Mouse (Mus musculus): Measurements from ENCODE around the gene Pdhb. TPM values are rescaled to one million over a fixed set of nuclear protein-coding genes. Genes with fewer than 3 reads are reported as not detected.
"Not testable (repeated sequence)": the region's sequence is repeated elsewhere in the genome, so short reads cannot be mapped to it uniquely, and the experiment has no call there.

The Pdhb gene
- polyA plus RNA-seq, 2 experiments, result 152 to 175 TPM

DNA sequence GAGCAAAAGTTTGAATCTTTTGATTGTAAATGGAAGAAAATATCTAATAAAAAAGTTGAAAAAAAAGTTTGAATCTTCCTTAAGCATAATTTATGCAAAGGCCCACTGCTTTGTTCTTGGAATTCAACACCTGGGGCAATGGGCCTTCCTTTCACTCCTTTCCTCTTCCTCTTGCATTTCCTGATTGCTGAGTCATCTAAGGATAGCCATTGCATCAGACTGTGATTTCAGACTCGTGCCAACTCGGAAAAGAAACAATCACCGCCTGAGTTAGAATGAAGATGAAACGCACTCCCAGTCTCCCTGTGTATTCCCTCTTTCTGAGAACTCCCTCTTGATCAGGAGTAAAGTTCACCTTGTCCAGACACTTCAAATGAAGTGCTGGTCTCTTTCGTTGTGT lies 1.8 kb upstream of the Pdhb start:
- no peaks in the 10 kb centered on the region for H3K9me3 ChIP-seq (ENCODE audit: control insufficient read depth, low read length)
- no peaks in the 10 kb centered on the region for H3K27me3 ChIP-seq (ENCODE audit: control insufficient read depth, insufficient read depth, low read length)
- no peak overlapping the region for H3K4me2 ChIP-seq (replicated peaks; ENCODE audit: low read depth, low read length, severe bottlenecking)
- H3K9ac ChIP-seq (ENCODE audit: low read depth, low read length, severe bottlenecking), result no peak overlapping the region
- no peak for ATAC-seq (ENCODE audit: low FRiP score, low read depth)
- H3K4me1 ChIP-seq (ENCODE audit: control insufficient read depth, insufficient read depth, low read length), result peaks cover 7% of the 10 kb centered on the region; the same call in 1 of the 2 replicates
- no peak overlapping the region for H3K27ac ChIP-seq (replicated peaks; ENCODE audit: low read depth, low read length)
- no peak for TF ChIP-seq POLR2A (IDR thresholded peaks at IDR 0.05; ENCODE audit: borderline replicate concordance, extremely low read depth, insufficient read depth, insufficient read length)
- 83% methylated on average over 5 of the region's 5 CpGs for WGBS
- H3K36me3 ChIP-seq (ENCODE audit: control insufficient read depth, insufficient read depth, low read length), result peaks cover 13% of the 10 kb centered on the region; the same call in 1 of the 2 replicates
- DNase-seq (ENCODE audit: low spot score), result no peak
- no peak overlapping the region for H3K4me3 ChIP-seq (replicated peaks; ENCODE audit: low read length)

DNA sequence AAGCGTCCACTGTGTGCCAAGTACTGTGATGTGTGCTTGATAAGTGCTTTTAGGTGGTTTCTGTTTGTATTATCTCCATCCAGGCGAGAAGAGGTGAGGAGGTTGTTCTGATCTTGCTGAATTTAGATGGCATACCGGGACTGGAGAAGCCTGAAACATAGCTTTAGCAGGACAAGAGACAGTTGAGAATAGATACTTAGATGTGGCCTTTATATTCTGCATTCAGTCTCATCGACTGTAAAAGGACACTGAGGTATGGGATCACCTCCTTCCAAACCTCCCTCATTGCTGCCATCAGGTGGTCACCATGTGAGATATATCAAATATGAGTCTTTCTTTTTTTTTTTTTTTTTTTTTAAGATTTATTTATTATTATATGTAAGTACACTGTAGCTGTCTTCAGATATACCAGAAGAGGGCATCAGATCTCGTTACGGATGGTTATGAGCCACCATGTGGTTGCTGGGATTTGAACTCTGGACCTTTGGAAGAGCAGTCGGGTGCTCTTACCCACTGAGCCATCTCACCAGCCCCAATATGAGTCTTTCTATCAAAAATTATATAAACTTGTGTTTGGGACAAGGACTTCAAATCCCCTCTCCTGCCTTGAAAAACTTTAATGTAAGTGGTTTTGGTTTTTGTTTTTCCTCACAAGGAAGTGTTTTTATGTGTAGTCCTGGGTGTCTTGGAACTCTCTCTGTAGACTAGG lies 871 bp upstream of the Pdhb start:
- not testable (repeated sequence) for ATAC-seq (ENCODE audit: low FRiP score, low read depth); H3K4me1 ChIP-seq (ENCODE audit: control insufficient read depth, insufficient read depth, low read length); H3K9me3 ChIP-seq (ENCODE audit: control insufficient read depth, low read length); H3K27me3 ChIP-seq (ENCODE audit: control insufficient read depth, insufficient read depth, low read length)
- 0 out of 2 replicates have a peak overlapping the region, but pooled peaks have one; percentile 31 for H3K9ac ChIP-seq (ENCODE audit: low read depth, low read length, severe bottlenecking)
- peak overlapping the region; percentile 65; the same call in 1 of the 2 replicates for H3K27ac ChIP-seq (replicated peaks; ENCODE audit: low read depth, low read length)
- peaks cover 22% of the 10 kb centered on the region for H3K36me3 ChIP-seq (ENCODE audit: control insufficient read depth, insufficient read depth, low read length)
- peak overlapping the region; percentile 71 for H3K4me3 ChIP-seq (replicated peaks; ENCODE audit: low read length)
- DNase-seq (ENCODE audit: low spot score), result peak; percentile 28
- 39% methylated on average over 7 of the region's 7 CpGs for WGBS
- H3K4me2 ChIP-seq (replicated peaks; ENCODE audit: low read depth, low read length, severe bottlenecking), result peak overlapping the region; percentile 64

DNA sequence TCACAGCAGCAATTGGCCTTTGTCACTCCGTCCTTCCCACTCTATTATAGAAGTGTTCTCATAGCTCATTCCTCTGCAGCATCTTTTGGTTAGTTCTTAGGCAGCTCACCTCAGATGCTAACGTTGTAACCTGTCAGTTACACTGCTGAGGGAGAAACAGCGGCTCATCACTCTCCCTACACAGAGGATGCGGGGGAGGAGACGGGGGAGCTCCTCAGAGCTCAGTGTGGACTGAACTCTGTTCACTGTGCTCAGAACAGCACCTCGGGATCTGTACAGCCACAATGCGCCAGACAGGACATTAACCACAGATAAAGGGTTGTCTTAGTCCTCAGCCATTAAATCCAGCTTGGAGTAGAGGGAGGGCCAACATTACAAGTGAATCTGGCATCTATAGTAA lies 8.4 kb downstream of the Pdhb start:
- TF ChIP-seq POLR2A (IDR thresholded peaks at IDR 0.05; ENCODE audit: borderline replicate concordance, extremely low read depth, insufficient read depth, insufficient read length), result no peak
- Histone ChIP-seq H3K4me2 (replicated peaks; ENCODE audit: low read depth, low read length, severe bottlenecking) (no peak overlapping the region), H3K9me3 (ENCODE audit: control insufficient read depth, low read length) (no peaks in the 10 kb centered on the region), H3K27ac (replicated peaks; ENCODE audit: low read depth, low read length) (no peak overlapping the region), H3K4me3 (replicated peaks; ENCODE audit: low read length) (no peak overlapping the region), H3K9ac (ENCODE audit: low read depth, low read length, severe bottlenecking) (no peak overlapping the region), H3K36me3 (ENCODE audit: control insufficient read depth, insufficient read depth, low read length) (peaks cover 91% of the 10 kb centered on the region), H3K4me1 (ENCODE audit: control insufficient read depth, insufficient read depth, low read length) (no peaks in the 10 kb centered on the region), H3K27me3 (ENCODE audit: control insufficient read depth, insufficient read depth, low read length) (no peaks in the 10 kb centered on the region)
- WGBS, result 81% methylated on average over 7 of the region's 7 CpGs
- DNase-seq (ENCODE audit: low spot score) (no peak), ATAC-seq (ENCODE audit: low FRiP score, low read depth) (no peak)

DNA sequence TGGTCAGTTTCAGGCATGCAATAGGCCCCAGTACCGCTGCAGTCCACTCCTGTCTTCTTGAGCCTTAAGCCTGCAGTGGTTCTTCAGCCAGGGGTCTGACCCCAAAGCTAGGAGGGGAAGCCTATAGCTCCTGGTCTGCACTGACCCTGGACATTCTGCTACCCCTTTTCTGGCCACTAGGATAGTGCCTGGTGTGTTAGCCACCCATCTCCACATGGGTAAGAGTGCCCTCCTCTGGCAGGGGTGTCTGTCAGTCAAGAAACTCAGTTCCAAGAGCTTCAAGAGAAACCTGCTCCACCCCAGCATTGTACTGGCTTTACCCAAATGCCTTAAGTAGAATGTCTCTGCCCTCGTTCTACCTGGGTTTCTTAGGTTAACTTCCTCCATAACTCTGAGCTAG lies 11.0 kb downstream of the Pdhb start:
- Histone ChIP-seq H3K9me3 (ENCODE audit: control insufficient read depth, low read length) (no peaks in the 10 kb centered on the region), H3K27me3 (ENCODE audit: control insufficient read depth, insufficient read depth, low read length) (no peaks in the 10 kb centered on the region), H3K4me2 (replicated peaks; ENCODE audit: low read depth, low read length, severe bottlenecking) (no peak overlapping the region), H3K4me1 (ENCODE audit: control insufficient read depth, insufficient read depth, low read length) (no peaks in the 10 kb centered on the region), H3K9ac (ENCODE audit: low read depth, low read length, severe bottlenecking) (no peak overlapping the region), H3K36me3 (ENCODE audit: control insufficient read depth, insufficient read depth, low read length) (peaks cover 65% of the 10 kb centered on the region), H3K4me3 (replicated peaks; ENCODE audit: low read length) (no peak overlapping the region), H3K27ac (replicated peaks; ENCODE audit: low read depth, low read length) (no peak overlapping the region)
- WGBS, result 88% methylated on average over 2 of the region's 2 CpGs
- no peak for TF ChIP-seq POLR2A (IDR thresholded peaks at IDR 0.05; ENCODE audit: borderline replicate concordance, extremely low read depth, insufficient read depth, insufficient read length)
- DNase-seq (ENCODE audit: low spot score) (no peak), ATAC-seq (ENCODE audit: low FRiP score, low read depth) (no peak)

DNA sequence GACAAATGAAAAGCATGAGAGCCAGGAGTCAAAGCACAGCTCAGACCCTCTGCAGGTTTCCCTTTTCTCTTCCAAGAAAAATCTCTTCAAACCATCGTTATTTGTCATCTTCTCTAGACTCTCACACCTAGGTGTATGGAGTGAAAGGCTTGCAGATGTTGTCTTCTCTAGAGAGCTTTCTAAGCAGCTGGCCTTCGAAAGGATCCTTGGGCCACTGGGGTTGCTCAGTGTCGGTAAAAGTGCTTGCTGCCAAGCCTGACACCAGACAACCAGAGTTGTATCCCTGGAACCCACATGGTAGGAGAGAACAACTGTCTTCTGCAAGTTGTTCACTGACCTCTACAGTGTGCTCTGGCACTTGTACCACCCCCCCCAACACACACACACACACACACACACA lies 13.7 kb downstream of the Pdhb start:
- DNase-seq (ENCODE audit: low spot score) (no peak), ATAC-seq (ENCODE audit: low FRiP score, low read depth) (no peak)
- H3K4me1 ChIP-seq (ENCODE audit: control insufficient read depth, insufficient read depth, low read length), result no peaks in the 10 kb centered on the region
- H3K4me2 ChIP-seq (replicated peaks; ENCODE audit: low read depth, low read length, severe bottlenecking), result no peak overlapping the region
- H3K9me3 ChIP-seq (ENCODE audit: control insufficient read depth, low read length), result no peaks in the 10 kb centered on the region
- H3K9ac ChIP-seq (ENCODE audit: low read depth, low read length, severe bottlenecking), result no peak overlapping the region
- no peak overlapping the region for H3K27ac ChIP-seq (replicated peaks; ENCODE audit: low read depth, low read length)
- 93% methylated on average over 3 of the region's 3 CpGs for WGBS
- no peaks in the 10 kb centered on the region for H3K27me3 ChIP-seq (ENCODE audit: control insufficient read depth, insufficient read depth, low read length)
- no peak for TF ChIP-seq POLR2A (IDR thresholded peaks at IDR 0.05; ENCODE audit: borderline replicate concordance, extremely low read depth, insufficient read depth, insufficient read length)
- H3K4me3 ChIP-seq (replicated peaks; ENCODE audit: low read length), result no peak overlapping the region
- peaks cover 43% of the 10 kb centered on the region for H3K36me3 ChIP-seq (ENCODE audit: control insufficient read depth, insufficient read depth, low read length)
